Mouse (Mus musculus) heart, adult 18-20 months (tissue): ENCODE results near the gene Afap1. TPM values are rescaled to one million over a fixed set of nuclear protein-coding genes. Genes with fewer than 3 reads are reported as not detected.

Experiments used
- DNase-seq, 2 experiments: peaks; one replicate each; pipeline ENCODE4 v3.0.0; 2021 to 2022; ENCODE audit warnings: mixed read lengths in 1 of 2
- long read RNA-seq, 2 experiments: library from polyadenylated mRNA; stranded (forward); transcript quantifications; one replicate each; pipeline ENCODE4 v2.0.0; 2021
- total RNA-seq, 2 experiments: library from RNA; stranded (reverse); gene quantifications; 2 replicates each; pipeline ENCODE4 v1.2.3; 2021

The Afap1 gene
- 10 to 100 TPM; 16.9 to 19.2 TPM for total RNA-seq
- long read RNA-seq, experiment 1, partial matches to known transcripts: 0 of 1 reads
- long read RNA-seq, experiment 1, other reads (novel, unspliced or antisense): 1 of 1 reads
- long read RNA-seq, experiment 2, full-length matches to known transcripts: 1 of 2 reads
- long read RNA-seq, experiment 2, partial matches to known transcripts: 0 of 2 reads
- long read RNA-seq, experiment 2, other reads (novel, unspliced or antisense): 1 of 2 reads

- peak; percentile 99 for DNase-seq
These were observed at the start of gene Afap1 for GRCm38 (mm10) chr5:35893093-35893804. TSS of gene Afap1 (plus strand) at chr5:35893319.

GRCm38 (mm10) chr5:35851485-35851884, 41.6 kb upstream of the Afap1 start:
- no peak for DNase-seq

GRCm38 (mm10) chr5:35853463-35853862, 39.7 kb upstream of the Afap1 start:
- DNase-seq: no peak

- DNase-seq: peak; percentile 44 to 55
These were observed 36.9 kb upstream of the Afap1 start for GRCm38 (mm10) chr5:35856245-35856644.

- DNase-seq: peak; percentile 33 to 76
These were observed 35.0 kb upstream of the Afap1 start for GRCm38 (mm10) chr5:35858069-35858468.

- DNase-seq: no peak
These were observed 31.7 kb upstream of the Afap1 start for GRCm38 (mm10) chr5:35861456-35861855.

GRCm38 (mm10) chr5:35869973-35870372, 23.1 kb upstream of the Afap1 start:
- DNase-seq: no peak

GRCm38 (mm10) chr5:35870408-35871012, 22.6 kb upstream of the Afap1 start:
- peak; percentile 73 to 82 for DNase-seq

GRCm38 (mm10) chr5:35873382-35873781, 19.7 kb upstream of the Afap1 start:
- no peak for DNase-seq

GRCm38 (mm10) chr5:35876236-35876635, 16.9 kb upstream of the Afap1 start:
- DNase-seq: no peak

- DNase-seq: no peak
These were observed 13.9 kb upstream of the Afap1 start for GRCm38 (mm10) chr5:35879199-35879598.

GRCm38 (mm10) chr5:35882391-35882790, 10.7 kb upstream of the Afap1 start:
- DNase-seq: no peak

GRCm38 (mm10) chr5:35884262-35884661, 8.9 kb upstream of the Afap1 start:
- DNase-seq: peak in 1 of 2 experiments; percentile 58

GRCm38 (mm10) chr5:35884689-35885088, 8.4 kb upstream of the Afap1 start:
- no peak for DNase-seq

- DNase-seq: no peak
These were observed 4.2 kb upstream of the Afap1 start for GRCm38 (mm10) chr5:35888959-35889358.

GRCm38 (mm10) chr5:35889641-35890040, 3.5 kb upstream of the Afap1 start:
- no peak for DNase-seq

- DNase-seq: no peak
These were observed 2.0 kb upstream of the Afap1 start for GRCm38 (mm10) chr5:35890985-35891730.

GRCm38 (mm10) chr5:35892363-35892762, 756 bp upstream of the Afap1 start:
- DNase-seq: no peak

- DNase-seq: peak; percentile 80 to 83
These were observed 714 bp downstream of the Afap1 start for GRCm38 (mm10) chr5:35893805-35894260.

- peak; percentile 76 for DNase-seq
These were observed 1.4 kb downstream of the Afap1 start for GRCm38 (mm10) chr5:35894295-35895047.

- no peak for DNase-seq
These were observed 2.8 kb downstream of the Afap1 start for GRCm38 (mm10) chr5:35895926-35896325.

GRCm38 (mm10) chr5:35896556-35896955, 3.4 kb downstream of the Afap1 start:
- DNase-seq: no peak
